Mouse (Mus musculus): ENCODE measurements at regions not wholly inside any gene's neighbourhood (a gene's known extent, or its start where the extent isn't known, plus 50 kb on each side); places are given as distances from the start of the nearest gene placed in this dataset.

GRCm38 (mm10) chr2:159019921-159020534 lies 225.4 kb downstream of the Dhx35 start:
- no peak for DNase-seq (ENCODE audit: low spot score)

GRCm38 (mm10) chr2:159032147-159032546 lies 237.5 kb downstream of the Dhx35 start:
- DNase-seq (ENCODE audit: low spot score): peak; percentile 41

- no peak for DNase-seq (ENCODE audit: low spot score)
Observed at GRCm38 (mm10) chr2:159039916-159040315, 245.3 kb downstream of the Dhx35 start.

- DNase-seq (ENCODE audit: low spot score): no peak
Observed at GRCm38 (mm10) chr2:159053534-159053933, 258.9 kb downstream of the Dhx35 start.

- DNase-seq (ENCODE audit: low spot score): peak; percentile 77
Observed at GRCm38 (mm10) chr2:159053936-159054335, 259.3 kb downstream of the Dhx35 start.

GRCm38 (mm10) chr2:159054451-159054850 lies 259.8 kb downstream of the Dhx35 start:
- no peak for DNase-seq (ENCODE audit: low spot score)

GRCm38 (mm10) chr2:159055780-159056179 lies 261.2 kb downstream of the Dhx35 start:
- DNase-seq (ENCODE audit: low spot score): no peak

GRCm38 (mm10) chr2:159056960-159057359 lies 262.4 kb downstream of the Dhx35 start:
- no peak for DNase-seq (ENCODE audit: low spot score)

- DNase-seq (ENCODE audit: low spot score): no peak
Observed at GRCm38 (mm10) chr2:159057506-159057905, 262.9 kb downstream of the Dhx35 start.

GRCm38 (mm10) chr2:159062266-159062665 lies 267.7 kb downstream of the Dhx35 start:
- DNase-seq (ENCODE audit: low spot score): no peak

GRCm38 (mm10) chr2:159062666-159063065 lies 268.1 kb downstream of the Dhx35 start:
- no peak for DNase-seq (ENCODE audit: low spot score)

GRCm38 (mm10) chr2:159064403-159064970 lies 269.9 kb downstream of the Dhx35 start:
- DNase-seq (ENCODE audit: low spot score): no peak

GRCm38 (mm10) chr2:159067506-159067905 lies 272.9 kb downstream of the Dhx35 start:
- no peak for DNase-seq (ENCODE audit: low spot score)

- DNase-seq (ENCODE audit: low spot score): no peak
Observed at GRCm38 (mm10) chr2:159068303-159069020, 273.9 kb downstream of the Dhx35 start.

GRCm38 (mm10) chr2:159069180-159069579 lies 274.6 kb downstream of the Dhx35 start:
- DNase-seq (ENCODE audit: low spot score): no peak

GRCm38 (mm10) chr2:159072997-159073690 lies 278.5 kb downstream of the Dhx35 start:
- no peak for DNase-seq (ENCODE audit: low spot score)

- no peak for DNase-seq (ENCODE audit: low spot score)
Observed at GRCm38 (mm10) chr2:159079836-159080235, 285.2 kb downstream of the Dhx35 start.

- no peak for DNase-seq (ENCODE audit: low spot score)
Observed at GRCm38 (mm10) chr2:159080784-159081544, 286.4 kb downstream of the Dhx35 start.

GRCm38 (mm10) chr2:159086836-159087235 lies 292.2 kb downstream of the Dhx35 start:
- no peak for DNase-seq (ENCODE audit: low spot score)

- no peak for DNase-seq (ENCODE audit: low spot score)
Observed at GRCm38 (mm10) chr2:159088196-159088595, 293.6 kb downstream of the Dhx35 start.

- no peak for DNase-seq (ENCODE audit: low spot score)
Observed at GRCm38 (mm10) chr2:159096667-159097066, 302.1 kb downstream of the Dhx35 start.

- no peak for DNase-seq (ENCODE audit: low spot score)
Observed at GRCm38 (mm10) chr2:159134042-159134441, 339.4 kb downstream of the Dhx35 start.
